Mouse (Mus musculus) kidney, adult 2 months (tissue): ENCODE results near the gene Slit1.

Experiments
- CTCF ChIP-seq: fragments of 200-500 bp; conservative IDR thresholded peaks from 2 replicates; pipeline ENCODE4 v1.5.1; 2011; ENCODE audit warnings: low read depth, mild to moderate bottlenecking, control low read depth, low read length, moderate library complexity, mixed read lengths; ENCODE audit not compliant: insufficient read depth, insufficient read length
- POLR2A ChIP-seq: fragments of 200-500 bp; IDR thresholded peaks from one replicate; pipeline ENCODE4 v1.6.1; 2011; ENCODE audit warnings: low read depth, low read length, control low read depth

DNA sequence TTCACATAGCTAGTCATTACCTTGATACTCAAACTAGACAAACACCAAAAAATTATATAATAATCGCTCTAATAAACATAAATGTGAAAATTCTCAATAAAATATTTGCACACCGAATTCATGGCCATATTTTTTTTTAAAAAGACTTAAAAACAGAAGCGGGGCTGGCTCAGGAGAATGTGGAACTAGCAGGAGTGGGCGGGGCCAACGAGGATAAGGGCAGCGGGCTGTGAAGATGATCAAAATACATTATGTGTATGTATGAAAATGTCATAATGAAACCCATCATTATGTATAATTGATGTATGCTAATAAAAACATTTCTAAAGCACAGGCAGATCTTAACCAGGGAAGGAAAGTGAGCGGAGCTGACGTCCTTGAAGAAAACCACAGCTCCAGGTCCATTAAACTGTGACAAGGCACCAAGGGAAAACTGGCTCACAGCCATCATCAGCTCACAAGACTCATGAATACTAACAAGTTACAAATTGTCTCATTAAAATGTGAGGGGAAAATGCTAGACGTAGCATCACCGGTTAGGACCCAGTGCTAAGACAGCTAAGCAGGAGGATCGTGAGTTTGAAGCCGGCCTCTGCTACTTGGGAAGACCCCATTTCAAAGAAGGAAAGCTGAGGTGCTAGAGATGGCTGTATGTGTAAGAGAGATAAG, 33.8 kb downstream of the Slit1 start:
- TF ChIP-seq CTCF = no peak
- TF ChIP-seq POLR2A = no peak
